Mouse (Mus musculus) kidney, adult 2 months (tissue): Measurements from ENCODE around the gene Gja5.

Experiments used
- CTCF ChIP-seq: fragments of 200-500 bp; conservative IDR thresholded peaks from 2 replicates; pipeline ENCODE4 v1.5.1; 2011; ENCODE audit warnings: low read depth, mild to moderate bottlenecking, control low read depth, low read length, moderate library complexity, mixed read lengths; ENCODE audit not compliant: insufficient read depth, insufficient read length
- POLR2A ChIP-seq: fragments of 200-500 bp; IDR thresholded peaks from one replicate; pipeline ENCODE4 v1.6.1; 2011; ENCODE audit warnings: low read depth, low read length, control low read depth

- TF ChIP-seq POLR2A (no peak), CTCF (no peak)
These were observed 100.0 kb downstream of the Gja5 start for GRCm38 (mm10) chr3:97004509-97004908.
